8 mouse cellular contexts compared by ENCODE assay signal in the genomic region with DNA sequence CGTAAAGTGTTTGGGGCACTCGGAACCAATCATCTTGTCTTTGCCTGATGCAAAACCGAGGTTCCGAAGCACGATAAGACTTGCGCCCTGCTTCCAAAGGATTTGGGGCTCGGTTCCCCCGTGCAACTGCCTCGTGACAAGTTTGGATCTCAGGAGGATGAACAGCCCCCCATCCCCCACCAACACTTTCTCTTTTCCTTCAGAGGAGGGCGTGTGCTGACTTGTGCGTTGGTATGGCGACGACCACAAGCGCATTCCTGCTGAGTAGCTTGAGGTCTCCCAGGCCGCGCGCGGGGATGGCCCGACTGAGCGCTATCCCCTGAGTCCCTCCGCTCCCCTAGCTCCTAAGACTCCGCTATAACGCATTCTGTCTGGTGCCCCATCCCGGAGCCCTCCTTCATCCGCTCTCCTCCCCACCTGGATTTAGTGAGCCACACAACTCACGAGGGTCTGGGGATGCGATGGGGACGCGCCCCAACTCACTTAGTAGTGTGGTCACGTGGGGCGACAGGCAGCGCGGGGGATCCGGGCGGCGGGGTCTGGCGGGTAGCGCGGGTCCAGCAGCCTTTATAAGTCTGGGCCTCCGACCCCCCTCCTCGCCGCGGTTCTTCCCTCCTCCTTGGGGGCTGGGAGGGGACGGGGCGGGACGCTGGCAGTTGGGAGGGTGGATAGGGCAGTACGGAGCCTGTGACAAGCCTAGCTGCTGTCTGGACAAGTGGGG. TPM values are rescaled to one million over a fixed set of nuclear protein-coding genes. Genes with fewer than 3 reads are reported as not detected.
A peak's percentile ranks its signal among the peaks of the same experiment; 100 is the strongest.
DNase-seq lines count a peak whose midpoint lies in the region; ATAC-seq and TF ChIP-seq lines count a peak whose summit lies in the region.

A gene (minus strand): TSS at position 611 of the 721 bp plus-strand sequence.

- TF ChIP-seq POLR2A in thymus, adult 2 months (IDR thresholded peaks at IDR 0.05; ENCODE audit: control insufficient read depth, extremely low read depth, insufficient read depth, low read length, poor library complexity), result no peak
- peak; percentile 72 for TF ChIP-seq POLR2A in myocyte (IDR thresholded peaks at IDR 0.05; ENCODE audit: insufficient read length, low read depth)

- H3K4me2 ChIP-seq in intestine, postnatal 0 days (replicated peaks; ENCODE audit: low read depth), result peak within 1 kb of the TSS; percentile 81
- H3K4me2 ChIP-seq in liver, embryonic 13.5 days, result peak within 1 kb of the TSS; percentile 70
- H3K4me2 ChIP-seq in myocyte (ENCODE audit: low read depth), result peak within 1 kb of the TSS; percentile 93

- H3K36me3 ChIP-seq in thymus, adult 2 months (ENCODE audit: control insufficient read depth, insufficient read depth, low read length), result no peaks in the 10 kb centered on the region
- H3K36me3 ChIP-seq in intestine, postnatal 0 days (ENCODE audit: control insufficient read depth, insufficient read depth), result no peaks in the 10 kb centered on the region
- no peaks in the 10 kb centered on the region for H3K36me3 ChIP-seq in liver, embryonic 13.5 days
- H3K36me3 ChIP-seq in myocyte (ENCODE audit: control insufficient read depth, insufficient read depth), result no peaks in the 10 kb centered on the region

- TF ChIP-seq CTCF in thymus, adult 2 months (IDR thresholded peaks at IDR 0.05; ENCODE audit: borderline replicate concordance, control insufficient read depth, extremely low read depth, insufficient read depth, low read length, poor library complexity), result no peak
- no peak for TF ChIP-seq CTCF in intestine, postnatal 0 days (IDR thresholded peaks at IDR 0.05; ENCODE audit: low read depth)

- no peak for DNase-seq in thymus, adult 2 months
- DNase-seq in thymus, postnatal 10 days (ENCODE audit: low spot score in 2 of 2), result no peak
- peak; percentile 86 for DNase-seq in embryo, embryonic 10 days (ENCODE audit: low spot score)
- DNase-seq in heart, adult 18-20 months, result peak; percentile 78 to 83
- DNase-seq in liver, embryonic 13.5 days, result no peak
- no peak for DNase-seq in adipocyte (ENCODE audit: low spot score)

- under 1% methylated on average over 47 of the region's 47 CpGs for WGBS in thymus, adult 2 months
- WGBS in intestine, postnatal 0 days, result 0% methylated on average over 47 of the region's 47 CpGs
- under 1% methylated on average over 47 of the region's 47 CpGs for whole genome bisulfite sequencing in liver, embryonic 13.5 days (ENCODE audit: insufficient replicate concordance)

- peaks cover 18% of the 10 kb centered on the region for H3K27me3 ChIP-seq in thymus, adult 2 months (ENCODE audit: control insufficient read depth, insufficient read depth, low read length)
- peaks cover 28% of the 10 kb centered on the region for H3K27me3 ChIP-seq in intestine, postnatal 0 days (replicated peaks; ENCODE audit: control insufficient read depth, insufficient read depth, low read length)
- peaks cover 78% of the 10 kb centered on the region for H3K27me3 ChIP-seq in liver, embryonic 13.5 days
- no peaks in the 10 kb centered on the region for H3K27me3 ChIP-seq in myocyte (ENCODE audit: control insufficient read depth, insufficient read depth, insufficient read length)

- no peak within 1 kb of the TSS for H3K27ac ChIP-seq in thymus, adult 2 months (ENCODE audit: control insufficient read depth, insufficient read depth, low read length)
- peak within 1 kb of the TSS; percentile 28; the same call in 1 of the 2 replicates for H3K27ac ChIP-seq in intestine, postnatal 0 days (ENCODE audit: low read depth, low read length)
- no peak within 1 kb of the TSS for H3K27ac ChIP-seq in liver, embryonic 13.5 days

- no peaks in the 10 kb centered on the region for H3K79me2 ChIP-seq in myocyte (ENCODE audit: control insufficient read depth, insufficient read depth)

- no peak for ATAC-seq in intestine, postnatal 0 days
- ATAC-seq in liver, embryonic 13.5 days (ENCODE audit: low read depth), result no peak

- peak within 1 kb of the TSS; percentile 1 for H3ac ChIP-seq in myocyte (ENCODE audit: control insufficient read depth, insufficient read length)

- peak within 1 kb of the TSS; percentile 48 for H3K9ac ChIP-seq in intestine, postnatal 0 days (ENCODE audit: low read depth, low read length)
- H3K9ac ChIP-seq in liver, embryonic 13.5 days, result 0 out of 2 replicates have a peak within 1 kb of the TSS, but pooled peaks have one; percentile 13

- no peaks in the 10 kb centered on the region for H3K9me3 ChIP-seq in intestine, postnatal 0 days (ENCODE audit: control insufficient read depth)
- no peaks in the 10 kb centered on the region for H3K9me3 ChIP-seq in liver, embryonic 13.5 days (replicated peaks)

- H3K4me3 ChIP-seq in thymus, adult 2 months (ENCODE audit: control insufficient read depth, insufficient read depth, low read length), result peak within 1 kb of the TSS; percentile 35
- H3K4me3 ChIP-seq in intestine, postnatal 0 days (ENCODE audit: low read depth, low read length), result peak within 1 kb of the TSS; percentile 51
- H3K4me3 ChIP-seq in liver, embryonic 13.5 days (replicated peaks), result peak within 1 kb of the TSS; percentile 51
- H3K4me3 ChIP-seq in myocyte, result peak within 1 kb of the TSS; percentile 87

- peaks cover 17% of the 10 kb centered on the region for H3K4me1 ChIP-seq in thymus, adult 2 months (replicated peaks; ENCODE audit: control insufficient read depth, insufficient read depth, low read length)
- H3K4me1 ChIP-seq in intestine, postnatal 0 days (replicated peaks; ENCODE audit: control insufficient read depth, insufficient read depth, low read length), result peaks cover 9% of the 10 kb centered on the region; the same call in 1 of the 2 replicates
- H3K4me1 ChIP-seq in liver, embryonic 13.5 days (replicated peaks), result peaks cover 40% of the 10 kb centered on the region

TF ChIP-seq in myocyte, 11 proteins besides CTCF, POLR2A, EP300 and RAD21:
- TF ChIP-seq REST (IDR thresholded peaks at IDR 0.05; ENCODE audit: insufficient read depth, insufficient read length) (no peak), TCF3 (IDR thresholded peaks at IDR 0.05; ENCODE audit: insufficient read length, low read depth) (no peak), TCF12 (IDR thresholded peaks at IDR 0.05; ENCODE audit: insufficient read depth, poor library complexity, severe bottlenecking) (no peak), POLR2AphosphoS2 (IDR thresholded peaks at IDR 0.05; ENCODE audit: insufficient read length, low read depth) (peak; percentile 35), CEBPB (IDR thresholded peaks at IDR 0.05; ENCODE audit: insufficient read depth, poor library complexity, severe bottlenecking) (no peak), E2F4 (IDR thresholded peaks at IDR 0.05; ENCODE audit: insufficient read depth) (no peak), MAX (IDR thresholded peaks at IDR 0.05; ENCODE audit: low read depth) (peak; percentile 2), MYOD1 (IDR thresholded peaks at IDR 0.05; ENCODE audit: control insufficient read depth in 1 of 3, insufficient read length in 2 of 3, low read depth in 2 of 3) (no peak), SRF (IDR thresholded peaks at IDR 0.05; ENCODE audit: control insufficient read depth, insufficient read length, low read depth) (no peak), USF1 (IDR thresholded peaks at IDR 0.05; ENCODE audit: low read depth) (peak; percentile 65), MYOG (IDR thresholded peaks at IDR 0.05; ENCODE audit: control insufficient read depth in 1 of 3, insufficient read depth in 1 of 3, insufficient read length in 2 of 3, low read depth in 2 of 3) (peak in 1 of 3 experiments; percentile 25)

RNA-seq across cellular contexts. Expression of the gene that starts here (rescaled TPM):
- 227 and 263 TPM in 2 replicates for polyA plus RNA-seq in thymus, adult 2 months (2012; rRNA removed)
- total RNA-seq in heart, adult 18-20 months (2021), result 10 to 100 TPM; 37.7 to 39.3 TPM
- polyA plus RNA-seq in intestine, postnatal 0 days (2015; fragmentation: Nextera tagmentation; extraction: Ambion mirVana), result 14.5 and 16.2 TPM in 2 replicates
- 7.7 and 8.3 TPM in 2 replicates for polyA plus RNA-seq in liver, embryonic 13.5 days (2015; fragmentation: Nextera tagmentation; extraction: Ambion mirVana)
- 117 TPM for polyA plus RNA-seq in myocyte (2012; fragmentation: generic; extraction: Trizol)

Comparison
In these comparisons a context has a peak if more than half of its experiments do, and no peak if none do; other contexts are left out.
1. DNase-seq: peak in embryo, embryonic 10 days (single experiment) and heart, adult 18-20 months (2 of 2); none in thymus, adult 2 months (single experiment), thymus, postnatal 10 days (0 of 2), liver, embryonic 13.5 days (single experiment) and adipocyte (single experiment).
2. H3K4me3 ChIP-seq: peak in every context shown above with its lines; median percentile 87 in myocyte; 51 in intestine, postnatal 0 days; 51 in liver, embryonic 13.5 days; 35 in thymus, adult 2 months.
3. Peak in every context shown above with its lines, with median percentiles within 50 percentile points of each other: H3K4me2 ChIP-seq.